Mouse (Mus musculus): ENCODE data around the gene Stac3.

The Stac3 gene

DNA sequence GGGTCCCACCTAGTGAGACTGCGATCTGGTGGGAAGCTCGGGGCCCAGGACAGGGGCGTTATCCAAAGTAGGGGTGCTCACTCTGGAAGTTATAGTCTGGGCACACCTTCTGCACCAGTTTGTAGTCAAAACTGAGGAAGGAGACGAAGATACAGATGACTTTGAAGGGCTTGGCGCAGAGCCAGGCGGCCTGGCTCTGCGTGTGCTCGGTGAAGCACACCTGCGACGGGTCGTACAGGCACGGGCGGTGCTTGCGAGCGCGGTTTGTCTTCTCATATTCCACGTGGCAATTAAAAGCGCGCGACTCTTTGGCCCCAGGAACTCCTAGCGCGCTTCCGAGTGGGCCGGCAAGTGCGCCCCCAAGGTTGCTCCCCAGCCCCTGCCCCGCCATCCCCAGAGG lies 24.6 kb downstream of the Stac3 start:
- no peak for DNase-seq

DNA sequence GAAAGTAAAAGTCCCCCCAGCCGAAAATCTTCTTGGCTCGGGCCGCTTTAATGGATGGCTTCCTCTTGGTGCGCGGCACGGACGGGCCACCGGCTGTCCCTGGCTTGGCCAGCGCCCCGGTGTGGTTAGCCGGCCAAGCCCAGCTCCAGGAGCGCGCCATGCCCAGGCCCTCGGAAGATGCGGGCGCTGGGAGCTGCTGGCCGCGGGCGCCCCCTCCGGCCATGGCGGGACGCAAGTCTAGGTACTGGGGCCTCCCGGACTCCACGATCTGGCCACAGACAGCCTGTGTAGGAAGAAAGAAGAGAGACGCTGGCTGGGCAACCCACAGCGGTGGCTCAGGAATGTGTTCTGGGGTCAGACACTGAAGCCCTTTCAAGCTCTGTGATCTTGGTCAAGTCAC lies 25.2 kb downstream of the Stac3 start:
- peak; percentile 79 for DNase-seq

DNA sequence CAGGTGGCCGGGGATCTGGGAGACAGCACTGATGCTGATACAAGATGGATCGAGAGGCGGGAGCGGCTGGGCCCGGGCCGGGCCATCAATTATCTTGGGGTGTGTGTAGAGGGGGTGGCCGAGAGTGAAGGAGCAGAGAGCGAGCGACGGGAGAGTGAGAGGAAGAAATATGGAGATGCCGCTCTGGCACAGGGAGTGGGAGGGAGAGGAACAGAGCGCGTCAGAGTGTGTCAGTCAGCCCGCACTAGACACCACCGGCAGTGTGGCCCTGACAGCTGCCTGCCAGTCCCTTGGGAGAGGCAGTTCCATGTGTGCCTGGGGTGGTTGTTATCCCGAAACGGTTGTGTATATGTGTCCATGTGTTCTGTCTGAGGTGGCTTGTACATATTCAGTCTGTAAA lies 26.0 kb downstream of the Stac3 start:
- DNase-seq = no peak

DNA sequence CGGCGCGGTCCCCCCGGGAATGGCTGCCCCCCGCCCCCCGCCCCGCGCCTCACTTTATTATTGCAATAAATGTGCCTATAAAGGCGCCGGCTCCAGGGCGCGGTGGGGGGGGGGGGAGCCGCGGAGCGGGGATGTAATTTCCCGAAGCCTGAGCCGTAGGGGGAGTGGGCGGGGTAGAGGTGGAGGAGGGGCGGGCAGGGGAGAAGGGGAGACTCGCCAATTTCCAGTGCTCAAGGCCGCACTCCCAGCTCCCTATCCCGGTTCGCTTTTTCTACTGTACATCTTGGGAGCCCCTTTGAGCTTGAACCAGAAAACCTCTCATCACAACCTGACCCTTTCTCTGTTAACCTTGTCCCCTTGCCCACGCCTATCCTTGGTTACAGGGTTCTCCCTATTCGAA lies 29.5 kb downstream of the Stac3 start:
- no peak for DNase-seq

DNA sequence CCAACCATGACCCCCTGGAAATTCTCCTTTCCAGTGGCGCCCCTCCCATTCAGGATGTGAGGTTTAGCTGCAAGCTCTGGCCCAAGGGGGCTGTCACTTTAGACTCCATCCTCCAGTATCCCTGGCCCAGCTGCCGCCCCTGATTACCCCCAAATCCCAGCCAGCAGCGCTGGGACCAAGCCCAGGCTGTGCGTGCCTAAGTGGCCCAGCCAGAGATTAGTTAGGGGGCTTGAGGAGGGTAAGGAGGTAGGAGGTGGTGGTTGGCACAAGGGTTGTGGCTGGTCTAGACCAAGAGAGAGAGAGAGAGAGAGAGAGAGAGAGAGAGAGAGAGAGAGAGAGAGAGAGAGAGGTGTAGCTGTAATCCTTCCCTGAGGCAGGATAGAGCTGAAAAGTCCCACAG lies 30.1 kb downstream of the Stac3 start:
- no peak for DNase-seq

DNA sequence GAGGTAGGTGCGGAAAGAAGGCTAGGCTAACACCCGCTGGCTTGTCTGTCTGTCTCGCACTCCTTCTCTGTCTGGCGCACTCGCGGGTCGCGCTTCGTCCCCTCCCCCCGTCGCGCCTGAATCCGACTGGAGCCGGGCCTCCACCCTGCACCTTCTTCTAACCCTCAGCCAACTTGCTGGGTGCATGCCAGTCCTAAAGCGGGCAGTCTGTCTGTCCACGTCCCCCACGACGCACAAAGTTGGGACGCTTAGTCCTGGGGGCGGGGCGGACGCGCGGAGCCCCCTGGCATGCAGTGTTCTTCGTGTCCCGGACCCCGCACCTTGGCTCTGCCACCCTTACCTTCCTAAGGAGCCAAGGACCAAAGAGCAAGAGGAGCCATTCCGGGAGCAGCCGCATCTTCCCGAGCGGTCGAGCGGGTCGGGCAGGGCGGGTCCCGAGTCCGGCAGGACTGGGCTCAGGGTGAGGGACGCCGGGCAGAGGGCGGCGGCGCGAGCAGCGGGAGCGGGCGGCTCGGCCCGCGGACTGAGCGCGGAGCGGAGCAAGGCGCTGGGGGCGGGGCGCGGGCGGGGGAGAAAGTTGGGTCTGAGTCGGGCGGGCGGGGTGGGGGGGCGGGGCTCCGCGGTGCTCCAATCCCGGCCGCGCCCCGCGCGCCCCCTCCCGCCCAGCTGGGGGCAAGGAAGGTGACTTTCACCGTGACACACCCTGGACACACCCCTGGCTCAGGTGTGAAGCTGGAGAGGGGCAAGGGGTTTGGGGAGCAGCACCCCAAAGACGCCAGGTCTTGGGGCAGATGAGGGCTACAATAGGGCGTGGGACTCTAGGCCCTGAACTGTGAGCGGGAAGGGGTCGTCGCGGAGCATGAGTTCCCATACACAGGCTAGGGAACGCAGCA lies 32.8 kb downstream of the Stac3 start, which contains the start of gene Nxph4:
Nxph4 (minus strand) TSS at position 524 of the 893 bp plus-strand sequence.
- no peak for DNase-seq

DNA sequence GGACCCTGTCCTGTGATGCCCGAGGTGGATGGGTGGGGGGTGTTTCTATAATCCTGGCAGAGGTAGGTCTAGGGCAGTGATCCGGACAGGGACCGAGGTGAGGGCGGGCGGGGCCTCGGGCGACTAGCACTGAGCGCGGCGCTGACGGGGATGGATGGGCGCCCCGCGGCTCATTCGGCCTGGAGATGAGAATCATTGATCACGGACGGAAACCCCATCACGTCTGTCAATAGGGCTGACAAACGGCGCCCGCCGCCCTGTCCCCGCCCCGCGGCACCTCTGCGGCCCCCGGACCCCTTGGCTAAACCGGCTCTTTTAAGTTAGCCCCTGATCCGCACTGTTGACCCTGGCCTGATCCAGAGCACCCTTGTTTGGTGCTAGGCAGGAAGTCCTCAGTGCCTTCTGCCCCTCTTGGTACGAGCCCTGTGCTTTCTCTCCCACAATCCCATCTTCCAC lies 33.5 kb downstream of the Stac3 start:
- no peak for DNase-seq

DNA sequence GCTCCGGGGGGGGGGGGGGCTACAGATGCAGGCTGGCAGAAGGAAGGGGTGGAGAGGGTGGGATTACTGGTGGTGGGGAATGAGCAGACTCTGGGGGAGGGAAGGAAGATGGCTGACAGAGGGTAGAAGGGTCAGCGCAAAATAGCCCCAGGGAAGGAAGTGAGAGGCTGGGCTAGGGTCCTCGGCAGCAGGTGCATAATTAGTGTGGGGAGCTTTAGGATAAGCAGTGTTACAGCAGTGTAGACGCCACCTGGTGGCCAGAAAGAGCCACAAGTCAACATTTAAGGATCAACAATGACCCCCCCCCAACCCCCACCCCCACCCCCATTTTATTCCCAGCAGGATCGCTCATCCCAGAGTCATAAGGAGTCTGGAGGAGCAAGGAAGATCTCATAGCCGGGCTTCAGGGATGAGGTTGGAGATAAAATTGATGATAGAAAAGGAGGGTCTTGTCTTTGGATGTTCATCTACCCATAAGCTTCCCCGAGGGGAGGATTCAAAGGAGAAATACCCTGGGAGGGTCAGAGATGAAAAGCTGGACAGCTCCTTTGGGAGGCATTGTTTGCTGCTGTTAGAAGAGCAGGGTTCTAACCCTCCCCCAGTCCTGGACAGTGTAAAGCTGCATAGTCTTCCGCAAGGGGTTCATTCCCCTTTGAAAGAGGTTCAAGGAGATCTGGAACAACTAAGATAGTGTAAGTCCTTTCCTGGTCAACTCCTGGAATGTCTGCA lies 35.3 kb downstream of the Stac3 start:
- no peak for DNase-seq

DNA sequence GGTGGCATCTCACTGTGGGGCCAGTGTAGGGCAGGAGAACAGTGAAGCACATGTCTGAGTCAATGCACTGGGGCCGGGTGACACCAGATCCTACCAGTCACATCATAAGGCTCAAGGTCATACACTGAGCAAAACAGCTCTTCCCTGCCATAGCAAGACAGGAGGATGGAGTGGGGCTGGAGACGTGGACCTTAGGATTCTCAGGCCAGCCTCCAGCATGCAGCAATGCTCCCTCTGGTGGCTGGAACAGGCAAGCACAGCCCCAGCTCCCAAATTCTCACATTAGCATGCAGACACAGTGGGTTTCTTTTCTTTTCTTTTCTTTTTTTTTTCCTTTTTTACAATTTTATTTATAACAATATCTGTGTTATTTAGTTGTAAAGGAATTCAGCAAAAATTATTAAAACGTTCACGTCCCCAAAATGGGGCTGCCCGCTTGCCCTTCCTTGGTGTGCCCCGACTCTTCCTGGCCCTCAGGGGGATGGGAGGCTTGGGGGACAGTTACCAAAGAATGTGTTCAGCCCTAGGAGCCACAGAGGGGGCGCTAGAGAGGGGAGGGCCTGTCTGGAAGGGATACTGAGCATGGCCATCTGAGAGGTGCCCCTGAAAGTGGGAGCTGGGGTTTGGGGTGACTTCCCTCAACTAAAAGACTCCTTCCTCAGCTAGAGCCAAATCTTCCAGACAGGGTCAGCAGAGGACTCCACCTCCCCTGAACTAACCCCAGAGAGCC lies 36.5 kb downstream of the Stac3 start:
- peak; percentile 86 for DNase-seq

DNA sequence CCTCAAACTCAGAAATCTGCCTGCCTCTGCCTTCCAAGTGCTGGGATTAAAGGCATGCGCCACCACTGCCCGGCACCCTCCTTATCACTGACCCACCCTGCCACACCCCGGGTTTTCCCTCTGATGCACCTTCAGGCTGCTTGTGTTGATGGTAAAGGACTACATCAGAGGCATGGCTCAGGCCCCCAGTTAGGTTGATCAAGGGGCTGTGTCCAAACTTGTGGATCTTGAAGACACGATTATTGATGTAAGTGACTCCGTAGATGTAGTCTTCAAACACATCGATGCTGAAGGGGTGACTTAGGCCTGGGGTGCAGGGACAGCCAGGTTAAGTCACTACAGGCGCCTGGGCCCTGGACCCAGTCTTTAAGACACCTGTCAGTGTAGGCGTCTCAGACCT lies 40.0 kb downstream of the Stac3 start:
- no peak for DNase-seq

DNA sequence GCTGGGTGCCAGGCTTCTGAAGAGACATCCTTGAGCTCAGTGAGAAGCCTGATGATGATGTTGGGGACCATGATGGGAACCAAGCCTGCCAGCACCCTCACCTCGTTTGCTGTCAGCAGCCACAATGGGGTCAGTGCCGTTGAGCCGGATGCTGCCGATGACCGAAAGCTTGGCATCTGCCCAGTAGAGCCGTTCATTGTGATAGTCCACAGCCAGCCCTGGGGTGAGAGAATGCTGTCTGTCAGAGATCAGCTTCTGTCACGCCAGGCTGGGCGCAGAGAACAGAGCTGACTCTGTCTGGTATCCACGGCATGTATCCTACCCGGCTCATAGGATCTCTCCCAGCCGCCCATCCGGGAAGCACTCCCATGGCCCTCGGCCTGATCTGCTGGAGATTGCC lies 40.6 kb downstream of the Stac3 start:
- DNase-seq = peak; percentile 79

DNA sequence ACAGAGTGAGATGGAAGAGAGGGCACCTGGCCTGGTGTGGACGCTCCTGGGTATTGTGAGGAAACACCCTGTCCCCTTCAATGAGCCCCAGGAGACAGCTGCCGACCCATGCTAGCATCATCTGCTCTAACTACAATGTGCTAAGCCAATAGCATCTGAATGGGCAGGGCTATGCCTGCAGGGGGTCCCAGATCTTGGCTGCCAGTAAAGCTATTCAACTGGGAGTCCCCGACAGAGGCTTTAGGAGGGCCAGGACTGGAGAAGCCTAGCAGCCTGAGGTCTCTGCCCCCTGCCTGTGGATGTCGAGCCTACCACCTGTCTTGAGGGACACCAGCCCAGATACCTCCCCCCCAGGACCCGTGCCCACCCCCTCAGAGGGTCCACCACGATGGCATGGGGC lies 41.2 kb downstream of the Stac3 start:
- peak; percentile 74 for DNase-seq

DNA sequence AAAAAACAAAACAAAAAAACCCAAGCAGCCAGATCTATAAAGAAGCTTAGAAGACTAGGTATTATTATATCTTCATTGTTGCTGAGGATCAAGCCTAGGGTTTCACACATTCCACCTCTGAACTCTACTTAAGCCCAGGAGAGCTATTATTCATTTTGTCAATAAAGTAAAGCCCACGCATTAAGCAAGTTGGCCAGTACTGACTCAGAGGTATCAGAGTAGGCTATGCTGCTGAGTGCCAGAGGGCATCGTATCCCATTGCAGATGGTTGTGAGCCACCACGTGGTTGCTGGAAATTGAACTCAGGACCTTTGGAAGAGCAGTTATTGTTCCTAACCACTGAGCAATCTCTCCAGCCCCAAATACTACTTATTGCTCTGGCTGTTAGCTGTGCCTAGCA lies 42.4 kb downstream of the Stac3 start:
- DNase-seq = no peak

DNA sequence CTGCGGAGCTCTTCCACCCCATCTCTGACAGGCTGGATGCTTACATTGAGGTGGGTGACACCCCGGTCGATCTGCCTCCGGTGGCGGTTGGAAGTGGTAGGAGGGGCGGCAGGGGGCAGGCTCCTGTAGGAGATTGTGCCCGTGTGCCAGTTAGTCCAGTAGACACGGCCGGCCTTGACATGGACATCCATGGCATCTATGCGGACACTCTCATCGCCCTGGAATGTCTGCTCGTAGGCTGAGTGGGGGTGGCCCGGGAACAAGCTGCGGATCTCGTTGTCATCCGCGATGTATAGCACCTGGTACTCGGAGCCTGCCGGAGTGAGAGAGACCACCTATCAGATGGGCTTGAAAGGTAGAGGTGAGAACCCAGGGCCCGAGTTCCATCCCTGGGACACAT lies 42.9 kb downstream of the Stac3 start:
- no peak for DNase-seq

DNA sequence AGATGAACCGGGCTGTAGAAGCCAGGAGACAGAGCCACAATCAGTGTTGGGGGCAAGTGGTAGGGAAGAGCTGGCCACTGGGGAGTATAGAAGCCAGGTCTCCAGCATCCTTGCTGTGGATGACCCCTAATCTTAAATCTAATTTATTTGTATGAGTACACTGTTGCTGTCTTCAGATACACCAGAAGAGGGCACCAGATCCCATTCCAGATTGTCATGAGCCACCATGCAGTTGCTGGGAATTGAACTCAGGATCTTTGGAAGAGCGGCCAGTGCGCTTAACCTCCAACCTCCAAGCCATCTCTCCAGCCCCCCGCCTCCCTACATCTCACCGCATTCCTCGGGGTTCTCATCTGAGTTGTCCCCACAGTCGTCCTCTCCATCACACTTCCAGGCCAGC lies 45.0 kb downstream of the Stac3 start:
- DNase-seq = no peak

DNA sequence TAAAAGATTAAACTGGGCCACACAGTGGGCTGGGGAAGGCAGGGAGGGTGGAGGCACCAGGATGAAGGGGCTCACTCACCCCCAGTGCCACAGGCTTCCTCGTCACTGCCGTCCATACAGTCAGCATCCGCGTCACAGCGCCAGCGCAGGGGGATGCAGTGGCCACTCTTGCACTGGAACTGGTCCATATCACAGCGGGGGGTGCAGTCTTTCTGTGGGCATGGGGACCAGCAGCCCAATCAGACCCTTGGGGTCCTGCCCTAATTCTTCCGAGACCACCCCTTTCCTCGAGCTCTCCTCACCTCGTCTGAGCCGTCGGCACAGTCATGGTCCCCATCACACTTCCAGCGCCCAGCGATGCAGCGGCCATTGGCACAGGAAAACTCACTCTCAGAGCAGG lies 46.8 kb downstream of the Stac3 start:
- DNase-seq = no peak

DNA sequence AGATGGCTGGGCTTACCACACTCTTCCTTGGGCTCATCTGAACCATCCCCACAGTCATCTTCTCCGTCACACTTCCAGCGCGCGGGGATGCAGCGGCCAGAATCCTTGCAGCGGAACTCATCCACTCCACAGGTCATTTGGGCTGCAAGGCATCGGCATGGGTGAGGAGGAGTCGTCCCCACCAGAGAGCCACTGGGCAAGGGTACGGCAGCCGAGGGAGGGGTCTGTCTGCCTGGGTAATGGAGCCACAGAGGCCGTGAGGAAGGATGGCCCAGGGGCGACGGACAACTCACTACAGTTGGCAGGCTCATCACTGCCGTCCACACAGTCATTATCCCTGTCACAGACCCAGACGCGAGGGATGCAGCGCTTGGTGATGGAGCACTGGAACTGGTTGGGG lies 48.4 kb downstream of the Stac3 start:
- no peak for DNase-seq

DNA sequence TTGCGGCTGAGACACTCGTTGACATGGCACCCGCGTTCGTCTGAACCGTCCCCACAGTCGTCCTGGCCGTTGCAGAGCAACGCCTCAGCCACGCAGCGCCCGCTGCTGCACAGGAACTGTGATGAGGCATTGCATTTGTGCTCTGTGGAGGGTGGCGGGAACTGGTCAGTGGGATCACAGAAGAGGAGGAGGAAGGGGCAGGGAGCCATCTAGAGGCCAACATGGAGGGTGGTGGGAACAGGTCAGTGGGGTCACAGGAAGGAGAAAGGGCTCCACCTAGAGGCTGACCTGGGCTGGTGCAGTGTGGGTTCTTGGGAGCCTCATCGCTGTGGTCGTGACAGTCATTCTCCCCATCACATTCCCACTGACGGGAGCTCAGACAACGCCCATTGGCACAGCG lies 54.2 kb downstream of the Stac3 start:
- DNase-seq = peak; percentile 61

DNA sequence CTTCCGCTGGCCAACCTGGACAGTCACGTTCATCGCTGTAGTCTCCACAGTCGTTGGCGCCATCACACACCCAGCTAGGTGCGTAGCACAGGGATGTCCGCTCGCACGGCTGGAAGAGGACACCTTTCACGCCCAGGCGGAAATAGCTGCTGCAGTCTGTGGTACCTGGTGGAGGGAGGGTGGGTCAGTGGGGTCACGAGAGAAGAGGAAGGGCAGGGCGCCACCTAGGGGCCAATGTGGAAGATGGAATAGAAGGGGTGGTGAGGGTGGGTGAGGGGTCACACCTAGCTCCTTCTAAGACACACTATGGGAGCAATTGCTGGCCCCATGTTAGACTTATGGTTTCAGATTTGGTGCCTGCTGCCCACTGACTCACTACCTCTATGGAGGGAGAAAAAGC lies 55.9 kb downstream of the Stac3 start:
- DNase-seq = no peak

All from cerebellum, adult 9-11 months (tissue).